Mouse (Mus musculus): ENCODE data around the gene Fam98c. TPM values are rescaled to one million over a fixed set of nuclear protein-coding genes. Genes with fewer than 3 reads are reported as not detected.

Gene Fam98c
- 1 to 10 TPM; 2.5 to 4.0 TPM for polyA plus RNA-seq (2012; fragmentation: generic; extraction: Trizol)

DNA sequence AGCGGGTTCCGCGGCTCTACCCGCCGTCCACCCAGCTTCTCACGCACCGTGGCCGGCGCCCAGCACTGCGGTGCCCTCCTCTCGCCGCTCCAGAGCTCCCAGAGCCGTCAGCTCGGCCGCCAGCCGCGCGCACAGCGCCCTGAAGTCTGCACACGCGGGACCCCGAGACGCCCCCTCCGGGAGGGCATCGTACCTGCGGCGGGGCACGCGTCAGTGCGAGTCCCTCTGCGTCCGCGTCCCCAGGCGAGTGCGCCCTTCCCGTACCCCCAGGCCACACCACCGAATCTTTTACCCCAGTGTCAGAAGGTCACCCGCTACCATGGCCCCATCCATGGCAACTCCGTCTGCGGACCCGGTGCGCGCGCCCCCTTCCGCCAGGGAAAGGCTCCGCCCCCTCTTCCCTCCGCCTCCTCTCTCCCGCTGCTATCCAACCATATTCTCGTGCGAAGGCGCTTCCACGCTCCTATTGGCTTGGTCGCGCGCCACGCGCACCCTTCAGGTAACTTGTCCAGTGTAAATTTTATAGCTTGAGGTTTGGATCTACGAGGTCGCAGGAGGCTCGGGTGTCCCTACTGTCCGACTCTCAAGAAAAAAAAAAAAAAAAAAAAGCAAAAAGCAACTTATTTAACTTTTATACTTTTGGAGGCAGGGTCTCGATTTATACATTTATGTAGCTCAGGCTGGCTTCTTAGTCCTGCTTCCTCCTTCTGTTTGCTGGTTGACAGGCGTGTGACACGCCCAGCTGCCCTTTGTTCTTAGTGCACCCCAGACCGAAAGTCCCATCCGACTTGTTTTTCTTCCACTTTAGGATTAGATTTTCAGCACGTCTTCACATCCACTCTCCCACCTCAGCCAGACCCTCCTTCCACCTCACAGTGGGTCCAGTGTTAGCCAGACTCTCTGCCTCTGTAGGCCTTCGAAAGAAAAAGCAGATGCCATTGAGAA, at the start of gene Fam98c:
TSS of gene Fam98c (minus strand) at position 397 of the 945 bp plus-strand sequence.

DNA sequence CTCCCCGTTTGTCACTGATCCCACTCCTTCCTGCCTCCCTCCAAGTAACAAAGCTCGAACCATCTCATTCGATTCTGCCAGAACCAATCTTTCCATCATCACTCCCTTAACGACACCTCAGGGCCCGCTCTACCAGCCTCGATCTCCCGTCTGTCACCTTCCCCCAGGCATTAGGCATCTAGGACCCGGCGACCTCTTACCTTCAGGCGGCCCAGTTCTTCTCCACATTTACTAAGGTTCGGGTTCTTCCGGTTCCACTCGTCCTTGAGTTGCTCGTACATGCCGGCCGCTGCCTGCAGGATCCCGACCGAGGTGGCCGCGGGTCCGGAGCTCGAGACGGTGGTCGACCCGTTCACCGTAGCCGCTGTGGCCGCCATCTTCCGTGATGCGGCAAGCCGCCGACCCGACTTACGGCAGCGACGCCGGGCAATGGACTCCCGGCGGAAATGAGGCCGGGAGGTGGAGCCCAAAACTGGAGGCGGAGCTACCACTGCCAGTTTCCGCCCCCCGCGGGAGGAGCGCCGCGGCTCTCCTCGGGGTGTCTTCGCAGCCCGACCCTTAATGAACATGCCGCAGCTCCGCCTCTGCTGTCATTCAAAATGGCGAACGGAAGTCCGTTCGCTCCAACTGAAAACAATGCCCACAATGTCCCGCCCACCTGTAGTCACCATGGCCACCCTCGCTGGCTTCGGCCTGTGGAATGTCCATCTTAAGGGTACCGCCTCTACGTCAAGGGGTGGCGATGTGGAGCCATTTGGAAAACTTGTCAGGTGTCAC, 24.2 kb upstream of the Fam98c start, which contains the start of gene Psmd8:
TSS of gene Psmd8 (minus strand) at position 625 of the 777 bp plus-strand sequence.

DNA sequence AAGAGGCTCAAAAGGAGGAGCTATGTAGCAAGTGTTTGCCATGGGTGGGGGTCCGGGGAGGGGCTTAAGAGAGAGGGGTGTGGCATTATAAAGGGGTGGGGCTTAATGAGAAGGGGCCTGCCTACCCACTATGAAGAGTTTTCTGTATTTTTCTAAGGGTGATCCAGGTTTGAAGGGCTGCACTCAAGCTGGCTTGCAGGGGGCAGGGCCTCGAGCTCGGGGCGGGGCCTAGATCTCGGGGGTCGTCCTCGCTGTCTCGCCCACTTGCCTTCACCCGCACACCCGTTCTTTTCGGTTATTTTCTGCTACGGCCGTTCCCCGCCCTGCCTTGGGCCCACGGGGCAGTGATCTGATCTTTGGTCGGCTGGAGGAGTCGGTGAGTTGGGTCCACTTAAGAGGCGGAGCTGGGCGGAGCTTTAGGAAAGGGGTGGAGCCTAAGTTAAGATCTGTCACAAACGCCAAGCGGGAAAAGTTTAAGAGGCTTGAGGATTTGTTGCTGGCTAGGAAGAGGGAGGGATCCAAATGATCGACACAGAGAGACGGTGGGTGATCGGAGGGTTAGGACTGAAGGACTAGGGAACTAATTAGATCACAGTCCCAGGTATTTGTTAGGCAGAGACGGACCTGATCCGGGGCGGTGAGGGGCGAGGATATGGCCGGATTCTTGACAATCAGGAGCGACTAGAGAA, 14.2 kb upstream of the Fam98c start, which contains the start of the genes Ggn and Spred3:
TSS of gene Ggn (plus strand) at position 145 of the 689 bp plus-strand sequence.
TSS of gene Spred3 (minus strand) at position 346 of the 689 bp plus-strand sequence.

DNA sequence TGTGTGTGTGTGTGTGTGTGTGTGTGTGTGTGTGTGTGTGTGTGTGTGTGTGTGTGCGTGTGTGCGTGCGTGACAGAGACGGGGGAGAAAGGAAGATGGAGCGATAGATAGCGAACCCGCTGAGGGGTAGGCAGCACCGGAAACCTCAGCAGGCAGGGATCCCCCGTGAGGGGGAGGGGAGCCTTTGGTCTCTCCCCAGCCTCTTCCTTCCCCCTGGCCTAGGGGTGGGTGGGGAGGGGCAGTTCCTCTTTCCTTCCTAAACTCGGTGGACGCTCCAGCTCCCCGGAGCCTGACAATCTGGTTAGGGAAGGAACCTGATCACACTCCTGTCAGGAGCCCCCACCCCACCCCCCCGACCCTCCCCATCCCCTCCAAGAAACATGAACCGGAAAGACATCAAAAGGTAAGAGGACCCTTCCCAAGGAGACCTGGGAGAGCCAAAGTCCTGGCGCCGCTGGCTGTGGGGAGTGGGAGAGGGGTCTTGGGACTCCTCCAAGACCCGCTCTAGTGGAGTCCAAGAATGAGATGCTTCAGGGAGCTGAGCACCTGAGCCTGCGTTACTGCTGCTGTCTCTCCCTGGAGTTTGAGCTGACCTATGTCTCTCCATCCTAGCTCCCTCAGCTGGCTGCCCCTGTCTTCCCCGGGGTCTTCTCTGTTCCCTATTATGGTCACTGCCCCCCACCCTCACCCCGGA, 21.2 kb downstream of the Fam98c start, which contains the start of gene Rasgrp4:
TSS of gene Rasgrp4 (plus strand) at position 159 of the 694 bp plus-strand sequence.

DNA sequence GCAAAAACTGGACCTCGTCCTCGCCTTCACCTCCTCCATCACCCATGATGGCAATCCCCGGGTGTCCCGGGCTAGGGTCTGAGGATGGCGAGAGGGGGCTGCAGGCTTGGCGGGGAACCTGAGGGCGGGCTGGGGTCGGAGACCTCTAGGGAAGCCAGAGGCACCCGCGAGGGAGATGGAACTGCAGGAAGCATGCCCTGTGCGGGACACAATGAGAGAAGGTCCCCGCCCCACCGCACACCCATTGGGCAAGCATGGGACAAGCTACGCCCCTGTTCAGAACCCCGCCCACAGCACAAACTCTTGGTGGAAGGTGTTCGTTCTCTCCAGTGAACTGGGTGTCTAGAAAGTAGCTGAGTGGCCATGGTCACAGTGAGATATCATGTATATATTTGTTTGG, 31.1 kb downstream of the Fam98c start, which contains the start of gene Ryr1:
TSS of gene Ryr1 (minus strand) at position 210 of the 400 bp plus-strand sequence.

Other genes starting within 250 kb of the Fam98c start
- gene Actn4, start 193.9 kb downstream of the Fam98c start, polyA plus RNA-seq (2012; fragmentation: generic; extraction: Trizol): 100 to 1,000 TPM; 187 to 244 TPM
- gene Eif3k, start 174.4 kb downstream of the Fam98c start, polyA plus RNA-seq (2012; fragmentation: generic; extraction: Trizol): 100 to 1,000 TPM; 425 to 605 TPM
- under 1 TPM; 0.34 to 0.71 TPM for gene Map4k1, start 174.2 kb downstream of the Fam98c start, polyA plus RNA-seq (2012; fragmentation: generic; extraction: Trizol)
- under 1 TPM; 0.02 to 0.04 TPM for gene Ryr1, start 31.1 kb downstream of the Fam98c start, polyA plus RNA-seq (2012; fragmentation: generic; extraction: Trizol)
- gene Rasgrp4, start 21.4 kb downstream of the Fam98c start, polyA plus RNA-seq (2012; fragmentation: generic; extraction: Trizol): under 1 TPM in 1 of 2 experiments, not detected in 1; 0.02 TPM
- 1 to 10 TPM; 1.1 to 4.8 TPM for gene Ggn, start 14.0 kb upstream of the Fam98c start, polyA plus RNA-seq (2012; fragmentation: generic; extraction: Trizol)
- gene Spred3, start 14.2 kb upstream of the Fam98c start, polyA plus RNA-seq (2012; fragmentation: generic; extraction: Trizol): 1 to 10 TPM; 1.5 to 3.9 TPM
- 100 to 1,000 TPM; 164 to 202 TPM for gene Psmd8, start 24.5 kb upstream of the Fam98c start, polyA plus RNA-seq (2012; fragmentation: generic; extraction: Trizol)
- under 1 TPM in 1 of 2 experiments, not detected in 1; 0.01 TPM for gene Catsperg1, start 57.8 kb upstream of the Fam98c start, polyA plus RNA-seq (2012; fragmentation: generic; extraction: Trizol)
- not detected for gene Kcnk6, start 76.3 kb upstream of the Fam98c start, polyA plus RNA-seq (2012; fragmentation: generic; extraction: Trizol)
- gene Yif1b, start 82.1 kb upstream of the Fam98c start, polyA plus RNA-seq (2012; fragmentation: generic; extraction: Trizol): 100 to 1,000 TPM; 172 to 219 TPM
- gene 2200002D01Rik, start 92.2 kb upstream of the Fam98c start, polyA plus RNA-seq (2012; fragmentation: generic; extraction: Trizol): 10 to 100 TPM in 1 of 2 experiments, under 1 TPM in 1; 0.52 to 22.2 TPM
- under 1 TPM in 1 of 2 experiments, not detected in 1; 0.01 TPM for gene Spint2, start 125.7 kb upstream of the Fam98c start, polyA plus RNA-seq (2012; fragmentation: generic; extraction: Trizol)
- gene Ppp1r14a, start 133.1 kb upstream of the Fam98c start, polyA plus RNA-seq (2012; fragmentation: generic; extraction: Trizol): under 1 TPM; 0.06 to 0.32 TPM
- gene Dpf1, start 147.7 kb upstream of the Fam98c start, polyA plus RNA-seq (2012; fragmentation: generic; extraction: Trizol): 1 to 10 TPM; 3.7 to 3.9 TPM